Mouse (Mus musculus) ES-Bruce4 (cell line): ENCODE measurements around the gene Olfr1368. TPM values are rescaled to one million over a fixed set of nuclear protein-coding genes. Genes with fewer than 3 reads are reported as not detected.

Source experiments
- H3K27ac ChIP-seq: 2 replicates; pipeline ENCODE4 v1.5.1; 2012; ENCODE audit warnings: low read length, inconsistent platforms; ENCODE audit not compliant: insufficient read depth
- H3K27me3 ChIP-seq: 2 replicates; pipeline ENCODE4 v1.6.1; 2012; ENCODE audit warnings: mild to moderate bottlenecking, low read length, inconsistent platforms; ENCODE audit not compliant: control insufficient read depth, poor library complexity, insufficient read depth, severe bottlenecking
- H3K36me3 ChIP-seq: 2 replicates; pipeline ENCODE4 v1.6.1; 2012; ENCODE audit warnings: inconsistent platforms, mild to moderate bottlenecking, low read length, moderate library complexity; ENCODE audit not compliant: control insufficient read depth, poor library complexity, insufficient read depth, severe bottlenecking
- H3K4me1 ChIP-seq: one replicate; pipeline ENCODE4 v1.8.1; 2011; ENCODE audit warnings: low read length; ENCODE audit not compliant: control insufficient read depth, insufficient read depth
- H3K4me3 ChIP-seq: 2 replicates; pipeline ENCODE4 v1.5.1; 2011; ENCODE audit warnings: low read depth, mild to moderate bottlenecking, low read length
- H3K9ac ChIP-seq: 2 replicates; pipeline ENCODE4 v1.6.1; 2012; ENCODE audit warnings: low read depth, mild to moderate bottlenecking, inconsistent platforms; ENCODE audit not compliant: poor library complexity, severe bottlenecking
- H3K9me3 ChIP-seq: replicated peaks from 2 replicates; pipeline ENCODE4 v1.6.1; 2012; ENCODE audit warnings: mild to moderate bottlenecking, low read length, inconsistent platforms; ENCODE audit not compliant: control insufficient read depth, poor library complexity, insufficient read depth, severe bottlenecking
- CTCF ChIP-seq: IDR thresholded peaks from one replicate; pipeline ENCODE4 v1.8.1; 2011; ENCODE audit warnings: low read depth, low read length
- EP300 ChIP-seq: IDR thresholded peaks from 2 replicates; pipeline ENCODE4 v1.6.1; 2011; ENCODE audit warnings: low read depth, low read length; ENCODE audit not compliant: insufficient read depth
- POLR2A ChIP-seq: IDR thresholded peaks from one replicate; pipeline ENCODE4 v1.8.1; 2011; ENCODE audit warnings: low read length; ENCODE audit not compliant: insufficient read depth
- polyA plus RNA-seq: library from polyadenylated mRNA; stranded (reverse); fragments of >200 nt; gene quantifications from 2 replicates; pipeline ENCODE4 v1.2.4, GENCODE M21; 2011; ENCODE audit warnings: low read depth; ENCODE audit not compliant: missing spikeins, insufficient read depth, insufficient read length

The Olfr1368 gene
- polyA plus RNA-seq, 1 experiment: not detected

- Histone ChIP-seq H3K4me3 (peak overlapping the region; percentile 100), H3K9ac (peak overlapping the region; percentile 76), H3K4me1 (no peaks in the 10 kb centered on the region), H3K9me3 (no peaks in the 10 kb centered on the region), H3K36me3 (peaks cover 33% of the 10 kb centered on the region), H3K27ac (peak overlapping the region; percentile 84), H3K27me3 (no peaks in the 10 kb centered on the region)
- TF ChIP-seq CTCF: no peak
- no peak for TF ChIP-seq POLR2A
- no peak for TF ChIP-seq EP300
Measured at GRCm38 (mm10) chr13:21179724-21180550, 34.3 kb upstream of the Olfr1368 start.

GRCm38 (mm10) chr13:21179367-21179723, 33.7 kb upstream of the Olfr1368 start, which contains the start of gene Trim27:
TSS of gene Trim27 (plus strand) at chr13:21179445.
- Histone ChIP-seq H3K4me3 (peak within 1 kb of the TSS; percentile 100), H3K36me3 (peaks cover 29% of the 10 kb centered on the region), H3K4me1 (no peaks in the 10 kb centered on the region), H3K9me3 (no peaks in the 10 kb centered on the region), H3K27me3 (no peaks in the 10 kb centered on the region), H3K9ac (peak within 1 kb of the TSS; percentile 76), H3K27ac (peak within 1 kb of the TSS; percentile 84)
- TF ChIP-seq POLR2A: no peak
- TF ChIP-seq CTCF: no peak
- no peak for TF ChIP-seq EP300

GRCm38 (mm10) chr13:21178364-21178763, 32.7 kb upstream of the Olfr1368 start:
- Histone ChIP-seq H3K27ac (peak overlapping the region; percentile 52; the same call in 1 of the 2 replicates), H3K4me3 (peak overlapping the region; percentile 10; the same call in 1 of the 2 replicates), H3K9ac (peak overlapping the region; percentile 76), H3K4me1 (no peaks in the 10 kb centered on the region), H3K27me3 (no peaks in the 10 kb centered on the region), H3K9me3 (no peaks in the 10 kb centered on the region), H3K36me3 (peaks cover 20% of the 10 kb centered on the region)
- TF ChIP-seq POLR2A: no peak
- TF ChIP-seq CTCF: no peak
- TF ChIP-seq EP300: no peak

GRCm38 (mm10) chr13:21177657-21178056, 32.0 kb upstream of the Olfr1368 start:
- Histone ChIP-seq H3K4me3 (no peak overlapping the region), H3K27ac (no peak overlapping the region), H3K27me3 (no peaks in the 10 kb centered on the region), H3K36me3 (peaks cover 13% of the 10 kb centered on the region), H3K9me3 (no peaks in the 10 kb centered on the region), H3K9ac (no peak overlapping the region), H3K4me1 (no peaks in the 10 kb centered on the region)
- TF ChIP-seq POLR2A (no peak), EP300 (peak; percentile 46; the same call in 1 of the 2 replicates)

- no peaks in the 10 kb centered on the region for H3K27me3 ChIP-seq
- no peak overlapping the region for H3K4me3 ChIP-seq
- TF ChIP-seq EP300 (no peak), CTCF (no peak), POLR2A (no peak)
- no peaks in the 10 kb centered on the region for H3K9me3 ChIP-seq
- H3K4me1 ChIP-seq: no peaks in the 10 kb centered on the region
- H3K36me3 ChIP-seq: peaks cover 5% of the 10 kb centered on the region
- no peak overlapping the region for H3K9ac ChIP-seq
- no peak overlapping the region for H3K27ac ChIP-seq
Measured at GRCm38 (mm10) chr13:21176733-21177132, 31.1 kb upstream of the Olfr1368 start.

GRCm38 (mm10) chr13:21173072-21173471, 27.4 kb upstream of the Olfr1368 start:
- no peaks in the 10 kb centered on the region for H3K9me3 ChIP-seq

More at GRCm38 (mm10) chr13:21173072-21173471, 27.4 kb upstream of the Olfr1368 start:
- TF ChIP-seq CTCF: no peak
- no peak for TF ChIP-seq POLR2A
- Histone ChIP-seq H3K9ac (peak overlapping the region; percentile 21), H3K27me3 (no peaks in the 10 kb centered on the region), H3K4me1 (no peaks in the 10 kb centered on the region), H3K27ac (peak overlapping the region; percentile 81), H3K4me3 (peak overlapping the region; percentile 65), H3K36me3 (no peaks in the 10 kb centered on the region)
